Mouse (Mus musculus) left cerebral cortex, postnatal 4 days (tissue): ENCODE results near the gene Mbd3. TPM values are rescaled to one million over a fixed set of nuclear protein-coding genes. Genes with fewer than 3 reads are reported as not detected.

ENCODE experiments used
- DNase-seq: peaks from one replicate; pipeline ENCODE4 v3.0.0-alpha.2; 2022
- intact Hi-C: fragments of 180-260 bp; cut with DNase I; formaldehyde crosslinking; loops from one replicate; pipeline ENCODE4 v1.15.1; 2025
- total RNA-seq, 2 experiments: library from RNA; stranded (reverse); gene quantifications; 2 replicates each; pipeline ENCODE4 v1.2.3; 2021

Mbd3 gene
- total RNA-seq, 2 experiments from 2014 or later = 138 to 147 TPM

DNA sequence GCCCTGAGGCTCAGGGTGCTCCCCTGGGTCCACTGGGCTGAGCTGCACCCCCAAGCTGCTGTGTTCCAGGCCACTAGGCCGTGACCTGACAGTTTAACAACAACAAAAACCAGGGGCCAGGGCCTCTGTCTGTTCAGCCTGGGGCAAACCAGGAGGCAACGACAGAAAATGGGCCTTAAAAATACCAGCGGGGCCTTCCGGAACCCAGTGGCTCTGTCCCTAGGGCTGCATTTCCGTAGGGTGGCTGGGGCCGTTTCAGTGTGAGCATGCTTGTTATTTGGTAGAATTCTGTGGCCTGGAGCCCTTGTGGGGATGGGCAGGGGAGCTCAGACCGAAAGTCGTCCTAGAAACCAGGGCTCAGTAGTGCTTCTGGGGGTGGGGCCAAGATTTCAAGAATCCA, 30.4 kb upstream of the Mbd3 start:
- intact Hi-C loops = no loop called here
- no peak for DNase-seq

DNA sequence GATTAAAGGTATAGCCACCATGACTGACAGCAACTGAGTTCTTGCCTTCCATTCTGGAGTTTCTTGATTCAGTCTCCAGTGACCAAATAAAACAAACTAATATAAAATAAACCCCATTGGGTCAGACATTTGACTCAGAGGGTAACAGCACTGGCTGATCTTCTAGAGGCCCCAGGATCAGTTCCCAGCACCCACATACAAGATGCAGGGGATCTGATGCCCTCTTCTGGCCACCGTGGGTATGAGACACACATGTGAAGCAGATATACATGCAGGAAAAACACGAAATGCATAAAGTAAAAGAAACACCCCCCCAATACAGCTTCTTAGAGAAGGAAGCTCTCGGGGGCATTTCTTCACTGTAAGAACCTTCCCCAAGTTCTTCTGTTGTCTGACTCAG, 25.7 kb upstream of the Mbd3 start:
- DNase-seq = no peak

DNA sequence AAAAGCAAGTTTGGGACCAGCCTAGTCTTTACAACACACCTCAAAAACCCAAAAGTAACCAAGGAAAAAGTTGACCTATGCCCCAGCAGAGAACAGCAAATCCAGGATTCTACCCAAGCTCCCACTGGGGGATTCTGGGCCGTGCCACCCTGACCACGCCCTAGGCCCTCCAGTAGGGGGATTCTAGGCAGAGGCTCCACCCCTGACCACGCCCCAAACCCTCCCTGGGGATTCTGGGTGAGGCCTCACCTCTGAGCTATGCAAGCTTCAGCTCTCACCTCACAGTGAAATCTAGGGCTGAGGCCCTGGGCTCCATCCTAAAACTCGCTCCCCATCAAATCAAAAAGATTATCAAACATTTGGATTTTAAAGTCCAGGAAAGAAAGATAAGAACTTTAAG, 24.2 kb upstream of the Mbd3 start:
- DNase-seq = no peak
- intact Hi-C loops = no loop called here

More for the DNA sequence above, 25.7 kb upstream of the Mbd3 start:
- intact Hi-C loops = no loop called here

DNA sequence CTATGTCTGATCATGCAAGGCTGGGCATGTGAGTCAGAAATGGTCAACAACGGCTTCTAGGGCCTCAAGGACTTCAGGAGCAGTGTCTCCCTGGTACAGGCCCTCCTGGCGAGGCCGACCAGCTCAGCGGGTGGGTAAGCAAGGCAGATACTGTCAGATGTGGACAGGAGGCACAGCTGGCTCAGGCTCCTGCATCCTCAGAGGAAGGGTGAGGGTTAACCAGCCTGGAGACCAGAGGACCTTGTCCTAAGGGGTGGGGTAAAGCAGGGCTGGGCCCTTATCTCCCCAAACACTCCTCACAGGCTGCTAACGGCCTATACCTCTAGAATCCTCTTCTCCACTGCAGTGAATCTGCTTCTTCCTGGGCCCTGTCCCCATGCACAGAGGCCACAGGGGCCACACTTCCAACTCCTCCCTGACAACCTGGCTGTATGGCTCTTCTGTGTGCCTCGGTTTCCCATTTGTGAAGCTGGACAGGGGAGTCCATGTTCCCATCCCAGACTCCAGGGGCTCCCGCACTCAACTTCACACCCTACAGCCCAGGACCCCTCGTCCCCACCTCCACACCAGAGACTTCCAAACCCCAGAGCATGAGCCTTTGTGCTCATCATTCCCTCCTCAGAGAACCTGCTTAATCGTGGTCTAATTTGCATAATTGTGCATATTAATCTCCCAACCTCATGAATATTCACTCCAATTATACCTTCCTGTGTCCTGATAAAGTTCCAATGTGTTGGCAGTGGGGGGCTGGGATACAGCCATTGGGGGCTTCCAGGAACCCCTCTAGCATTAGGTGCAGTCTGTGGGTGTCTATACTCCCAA, 22.5 kb upstream of the Mbd3 start:
- intact Hi-C loops = no loop called here
- no peak for DNase-seq

DNA sequence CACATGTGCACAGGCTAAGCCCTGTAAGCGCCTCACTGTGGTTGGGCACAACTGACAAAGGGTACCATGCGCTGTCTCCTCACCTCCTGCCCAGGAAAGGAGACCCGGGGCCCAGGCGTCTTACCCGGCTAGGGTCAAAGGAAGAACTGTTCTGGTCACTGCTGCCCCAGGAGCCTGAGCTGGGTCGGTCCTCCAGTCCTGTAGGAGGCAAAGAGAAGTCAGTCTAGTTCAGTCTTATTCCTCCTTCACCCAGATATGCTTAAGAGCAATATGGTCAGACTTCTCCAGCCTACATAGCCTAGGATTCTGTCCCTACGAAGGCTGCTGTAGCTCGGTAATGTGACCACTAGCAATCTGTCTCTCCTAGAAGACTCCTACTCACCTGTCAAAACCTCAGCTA, 21.9 kb upstream of the Mbd3 start:
- intact Hi-C loops = no loop called here
- DNase-seq = no peak

DNA sequence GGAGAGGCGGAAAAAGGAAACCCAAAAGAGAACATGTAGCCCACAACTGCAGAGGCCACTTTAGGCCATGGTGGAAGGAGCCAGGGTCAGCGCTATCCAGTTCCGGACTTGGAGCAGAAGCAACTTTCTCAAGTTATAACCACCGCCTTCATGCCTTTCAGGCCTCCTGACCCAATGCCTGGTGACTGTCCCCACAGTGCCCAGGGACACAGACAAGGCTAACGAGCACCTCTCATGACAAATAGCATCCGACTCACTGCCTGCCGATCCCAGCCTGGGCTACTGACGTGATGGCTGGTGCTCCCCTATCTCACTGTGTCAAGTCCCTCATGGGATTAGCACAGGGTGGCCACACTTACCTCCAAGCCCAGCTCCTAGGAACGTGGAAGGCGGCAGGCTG, 21.4 kb upstream of the Mbd3 start:
- DNase-seq = no peak
- intact Hi-C loops = no loop called here

DNA sequence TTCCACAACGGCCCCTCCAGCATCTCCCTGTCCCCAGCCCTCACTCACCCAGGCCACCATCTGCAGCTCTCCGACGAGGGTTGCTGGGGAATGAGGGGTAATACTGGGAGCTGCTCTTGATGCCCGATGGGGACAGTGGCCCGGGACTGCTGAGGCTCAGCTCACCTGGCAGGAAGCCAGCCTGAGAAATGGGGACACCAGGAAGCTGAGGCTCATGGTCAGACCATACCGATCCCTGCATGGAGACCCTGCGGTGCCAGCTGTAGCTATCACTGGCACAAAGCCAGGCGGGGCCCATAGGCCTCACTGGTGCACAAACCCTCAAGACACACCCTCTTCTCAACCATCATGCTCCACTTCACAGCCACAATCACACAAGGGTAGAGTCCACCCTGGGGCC, 20.1 kb upstream of the Mbd3 start:
- intact Hi-C loops = no loop called here
- DNase-seq = peak; percentile 59

- peak; percentile 91 for DNase-seq
- intact Hi-C loops = no loop called here
Measured at GRCm38 (mm10) chr10:80418311-80418710, 19.0 kb upstream of the Mbd3 start.

- intact Hi-C loops = no loop called here
- peak; percentile 73 for DNase-seq
Measured at GRCm38 (mm10) chr10:80417841-80418240, 18.5 kb upstream of the Mbd3 start.

GRCm38 (mm10) chr10:80417371-80417770, 18.0 kb upstream of the Mbd3 start:
- intact Hi-C loops = no loop called here

GRCm38 (mm10) chr10:80415566-80415965, 16.2 kb upstream of the Mbd3 start:
- DNase-seq = peak; percentile 73
- intact Hi-C loops = no loop called here

More at GRCm38 (mm10) chr10:80417371-80417770, 18.0 kb upstream of the Mbd3 start:
- no peak for DNase-seq

DNA sequence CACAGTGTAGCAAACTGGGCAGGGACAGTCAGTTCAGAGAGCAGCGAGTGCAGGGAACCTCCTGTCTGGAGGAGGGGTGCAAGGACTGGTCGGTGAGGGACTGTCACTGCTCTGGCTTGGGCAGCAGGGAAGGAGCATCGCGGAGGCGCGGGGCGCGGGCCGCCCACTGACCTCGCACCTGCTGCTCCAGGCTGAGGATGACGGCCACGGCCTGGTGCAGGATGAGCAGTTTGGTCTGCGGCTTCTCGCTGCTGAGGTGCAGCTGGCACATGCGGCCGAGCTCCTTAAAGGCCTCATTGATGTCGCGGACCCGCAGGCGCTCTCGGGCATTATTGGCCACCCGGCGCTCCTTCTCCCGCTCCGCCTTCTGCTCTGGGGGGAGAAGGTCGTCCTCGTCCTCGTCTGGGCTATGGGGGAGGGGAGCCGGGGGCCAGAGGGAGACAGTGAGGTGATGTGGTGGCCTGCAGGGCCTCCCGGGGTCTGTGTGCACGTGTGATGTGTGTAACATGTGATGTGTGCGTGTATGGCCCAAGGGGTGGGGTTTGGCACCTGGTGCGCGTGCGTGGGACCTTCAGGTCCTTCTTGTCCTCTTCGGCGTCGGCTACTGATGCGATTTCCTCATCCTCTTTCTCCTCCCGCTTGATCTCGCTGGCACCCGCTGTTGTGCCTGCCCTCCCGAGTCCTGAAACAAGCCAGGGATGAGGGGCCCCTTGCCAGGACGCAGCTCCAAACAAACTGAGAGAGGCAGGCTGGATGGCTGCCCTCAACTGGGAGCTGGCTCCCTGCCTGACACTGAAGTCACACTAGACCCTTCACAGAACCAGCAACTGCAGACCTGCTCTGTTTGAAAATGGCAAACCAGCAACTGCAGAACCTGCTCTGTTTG, 13.5 kb upstream of the Mbd3 start:
- DNase-seq = peak; percentile 96
- intact Hi-C loops = no loop called here

DNA sequence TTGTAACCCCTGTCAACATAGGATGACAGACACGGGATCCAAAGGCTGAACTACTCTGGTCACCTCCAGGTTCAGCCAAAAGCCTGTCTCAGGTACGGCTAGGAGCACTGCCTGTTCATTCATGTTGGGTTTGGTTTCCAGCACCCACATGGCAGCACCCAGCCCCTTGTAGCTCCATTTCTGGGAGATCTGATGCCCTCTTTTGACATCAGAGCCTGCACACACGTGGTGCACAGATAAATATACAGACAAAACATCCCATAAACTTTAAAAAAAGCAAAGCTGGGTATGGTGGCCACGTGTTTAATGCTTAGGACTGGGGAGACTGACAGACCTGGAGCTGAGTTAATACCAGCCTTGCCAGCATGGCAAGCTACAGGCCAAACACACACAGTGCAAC, 8.6 kb upstream of the Mbd3 start:
- intact Hi-C loops = no loop called here

DNA sequence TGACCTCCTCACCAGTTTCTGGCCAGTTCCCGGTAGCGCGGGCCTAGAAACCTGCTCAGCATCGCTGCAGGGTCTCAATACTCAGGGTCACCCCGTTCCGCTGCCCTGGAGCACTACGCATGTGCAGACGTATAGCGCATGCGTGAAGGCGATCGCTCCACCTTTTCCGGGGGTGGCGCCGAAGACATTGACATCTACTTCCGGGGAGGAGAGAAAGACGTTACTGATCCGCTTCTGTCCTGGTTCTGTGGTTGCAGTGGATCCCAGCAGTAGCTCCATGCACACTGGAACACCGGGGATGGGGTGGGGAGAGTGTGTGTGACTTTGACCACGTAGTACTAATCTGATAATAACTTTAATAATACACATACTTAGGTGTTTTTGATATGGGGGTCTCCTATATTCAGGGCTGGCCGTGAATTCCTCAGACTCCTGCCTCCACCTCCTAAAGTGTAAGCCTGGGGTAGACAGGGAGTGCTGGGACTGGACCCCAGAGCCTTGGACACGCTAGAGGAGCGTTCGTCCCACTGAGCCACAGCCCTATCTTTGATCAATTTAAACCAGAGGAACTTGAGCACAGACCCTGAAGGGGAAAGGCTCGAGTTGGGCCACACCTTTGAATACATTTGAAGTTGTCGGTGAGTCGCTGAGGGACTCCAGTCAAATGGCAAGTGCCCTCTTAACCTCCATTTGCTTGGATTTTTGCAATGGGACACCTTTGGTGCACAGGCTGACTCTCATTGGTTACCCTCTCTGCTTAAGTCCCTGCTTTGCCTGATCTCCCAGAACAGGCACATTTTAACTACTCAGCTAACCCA, 7.5 kb upstream of the Mbd3 start, which contains the start of gene Uqcr11:
Gene Uqcr11, minus strand, starts transcription at position 147 of the 818 bp plus-strand sequence.
- peak; percentile 94 for DNase-seq
- intact Hi-C loops = no loop called here

More for the DNA sequence above, 8.6 kb upstream of the Mbd3 start:
- no peak for DNase-seq

GRCm38 (mm10) chr10:80405481-80406173, 6.3 kb upstream of the Mbd3 start:
- DNase-seq = no peak
- intact Hi-C loops = no loop called here

- intact Hi-C loops = no loop called here
- DNase-seq = no peak
Measured at GRCm38 (mm10) chr10:80403044-80403692, 3.8 kb upstream of the Mbd3 start.

- intact Hi-C loops = no loop called here
- no peak for DNase-seq
Measured at GRCm38 (mm10) chr10:80400704-80401161, 1.4 kb upstream of the Mbd3 start.

GRCm38 (mm10) chr10:80399973-80400703, 788 bp upstream of the Mbd3 start:
- intact Hi-C loops = no loop called here
- no peak for DNase-seq

DNA sequence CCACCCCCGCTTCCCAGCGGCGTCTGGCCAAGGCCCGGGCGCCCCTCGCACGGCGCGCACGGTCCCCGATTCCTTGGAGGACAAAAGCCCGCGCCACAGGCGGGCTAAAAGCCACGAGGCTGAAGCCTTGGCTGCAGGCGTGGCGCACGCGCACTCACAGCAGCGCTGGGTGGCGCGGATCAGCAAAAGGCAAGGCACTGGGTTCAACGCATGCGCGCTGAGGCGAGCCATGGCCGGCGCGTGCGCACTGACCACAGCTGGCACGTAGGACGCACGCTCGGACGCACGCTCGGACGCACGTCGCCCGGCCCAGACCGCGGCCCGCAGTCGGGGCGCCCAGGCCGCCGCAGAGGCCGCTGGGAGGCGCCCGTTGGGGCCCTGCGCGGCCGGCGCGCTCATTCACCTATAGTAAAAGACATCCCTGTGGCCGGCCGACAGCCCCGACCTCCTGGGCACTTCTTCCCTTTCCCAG, 595 bp downstream of the Mbd3 start:
- DNase-seq = peak; percentile 99
- intact Hi-C loops = no loop called here
